ENCODE assay signal across 18 mouse cellular contexts in genomic region chr13:54987405-54987804, GRCm38 (mm10). TPM values are rescaled to one million over a fixed set of nuclear protein-coding genes. Genes with fewer than 3 reads are reported as not detected.
DNase-seq lines count a peak whose midpoint lies in the region; ATAC-seq and TF ChIP-seq lines count a peak whose summit lies in the region.
"Had no signal": no experiment of that assay in that cellular context is flagged by ENCODE, and none has a peak within 500 bp of the region (broad histone marks: within the 10 kb centered on the region; RNA-seq: fewer than 3 reads in every experiment).

No protein-coding gene starts in this region.

- peak; percentile 72 for ATAC-seq in hindbrain, embryonic 11.5 days (ENCODE audit: low FRiP score)
- ATAC-seq in hindbrain, postnatal 0 days = no peak
- ATAC-seq in midbrain, embryonic 13.5 days = peak; percentile 40
- no peak for ATAC-seq in midbrain, embryonic 11.5 days (ENCODE audit: low FRiP score)
- ATAC-seq in hindbrain, embryonic 16.5 days = peak; percentile 38
- ATAC-seq: intestine, embryonic 16.5 days had no signal

- WGBS in hindbrain, embryonic 11.5 days = 55% methylated on average over 9 of the region's 9 CpGs
- WGBS in hindbrain, postnatal 0 days = 29% methylated on average over 9 of the region's 9 CpGs
- WGBS in midbrain, embryonic 13.5 days = 50% methylated on average over 9 of the region's 9 CpGs
- WGBS in midbrain, embryonic 11.5 days = 74% methylated on average over 9 of the region's 9 CpGs
- 44% methylated on average over 9 of the region's 9 CpGs for WGBS in hindbrain, embryonic 16.5 days

- DNase-seq in hindbrain, embryonic 11.5 days (ENCODE audit: low spot score) = no peak
- no peak for DNase-seq in hindbrain, postnatal 0 days (ENCODE audit: low spot score)
- DNase-seq in midbrain, embryonic 11.5 days (ENCODE audit: low spot score, missing footprints) = no peak
- DNase-seq in embryo, embryonic 10.5 days (ENCODE audit: low spot score) = no peak
- DNase-seq in kidney, postnatal 4 days = no peak
- DNase-seq: cerebellum, adult 18-20 months; gastrocnemius, postnatal 14 days; kidney, postnatal 25 days; lung, postnatal 14 days had no signal

- no peaks in the 10 kb centered on the region for H3K9me3 ChIP-seq in hindbrain, embryonic 11.5 days (ENCODE audit: control insufficient read depth, low read length)
- H3K9me3 ChIP-seq in hindbrain, postnatal 0 days (ENCODE audit: low read length) = no peaks in the 10 kb centered on the region
- no peaks in the 10 kb centered on the region for H3K9me3 ChIP-seq in midbrain, embryonic 13.5 days
- no peaks in the 10 kb centered on the region for H3K9me3 ChIP-seq in midbrain, embryonic 11.5 days (ENCODE audit: control insufficient read depth, low read length)
- H3K9me3 ChIP-seq in hindbrain, embryonic 16.5 days (ENCODE audit: control insufficient read depth, low read length) = no peaks in the 10 kb centered on the region
- H3K9me3 ChIP-seq: embryonic facial prominence, embryonic 13.5 days; limb, embryonic 13.5 days; liver, embryonic 15.5 days; midbrain, embryonic 12.5 days had no signal

- H3K27me3 ChIP-seq in hindbrain, embryonic 11.5 days (ENCODE audit: control insufficient read depth, insufficient read depth, low read length) = peaks cover 12% of the 10 kb centered on the region
- no peaks in the 10 kb centered on the region for H3K27me3 ChIP-seq in hindbrain, postnatal 0 days (ENCODE audit: insufficient read depth, low read length)
- peaks cover 27% of the 10 kb centered on the region for H3K27me3 ChIP-seq in midbrain, embryonic 13.5 days
- H3K27me3 ChIP-seq in midbrain, embryonic 11.5 days (ENCODE audit: control insufficient read depth, insufficient read depth, low read length) = peaks cover 2% of the 10 kb centered on the region; the same call in 1 of the 2 replicates
- H3K27me3 ChIP-seq in hindbrain, embryonic 16.5 days (replicated peaks; ENCODE audit: control insufficient read depth, insufficient read depth, low read length) = no peaks in the 10 kb centered on the region
- H3K27me3 ChIP-seq: liver, embryonic 15.5 days had no signal

- no peaks in the 10 kb centered on the region for H3K36me3 ChIP-seq in hindbrain, embryonic 11.5 days (ENCODE audit: control insufficient read depth, insufficient read depth, low read length)
- peaks cover 7% of the 10 kb centered on the region; the same call in 1 of the 2 replicates for H3K36me3 ChIP-seq in hindbrain, postnatal 0 days (ENCODE audit: insufficient read depth, low read length)
- no peaks in the 10 kb centered on the region; the same call in 1 of the 2 replicates for H3K36me3 ChIP-seq in midbrain, embryonic 13.5 days
- no peaks in the 10 kb centered on the region for H3K36me3 ChIP-seq in midbrain, embryonic 11.5 days (ENCODE audit: control insufficient read depth, insufficient read depth, low read length)
- H3K36me3 ChIP-seq in hindbrain, embryonic 16.5 days (ENCODE audit: control insufficient read depth, insufficient read depth, low read length) = peaks cover 4% of the 10 kb centered on the region; the same call in 1 of the 2 replicates
- H3K36me3 ChIP-seq: embryonic facial prominence, embryonic 13.5 days; limb, embryonic 13.5 days; liver, embryonic 15.5 days; midbrain, embryonic 12.5 days had no signal

- H3K9ac ChIP-seq in hindbrain, embryonic 11.5 days (ENCODE audit: low read depth, low read length) = no peak overlapping the region
- no peak overlapping the region for H3K9ac ChIP-seq in hindbrain, postnatal 0 days (replicated peaks; ENCODE audit: low read length)
- H3K9ac ChIP-seq in midbrain, embryonic 13.5 days (replicated peaks) = 0 out of 2 replicates have a peak overlapping the region, but pooled peaks have one; percentile 0
- no peak overlapping the region; the same call in 1 of the 2 replicates for H3K9ac ChIP-seq in midbrain, embryonic 11.5 days (ENCODE audit: low read length)
- H3K9ac ChIP-seq in hindbrain, embryonic 16.5 days (ENCODE audit: low read depth, low read length) = 0 out of 2 replicates have a peak overlapping the region, but pooled peaks have one; percentile 9
- H3K9ac ChIP-seq: embryonic facial prominence, embryonic 13.5 days; limb, embryonic 13.5 days; liver, embryonic 15.5 days; midbrain, embryonic 12.5 days had no signal

- H3K4me1 ChIP-seq in hindbrain, embryonic 11.5 days (replicated peaks; ENCODE audit: control insufficient read depth, insufficient read depth, low read length) = peaks cover 12% of the 10 kb centered on the region
- peaks cover 11% of the 10 kb centered on the region; the same call in 1 of the 2 replicates for H3K4me1 ChIP-seq in hindbrain, postnatal 0 days (ENCODE audit: insufficient read depth, low read length)
- peaks cover 21% of the 10 kb centered on the region for H3K4me1 ChIP-seq in midbrain, embryonic 13.5 days (replicated peaks)
- peaks cover 4% of the 10 kb centered on the region; the same call in 1 of the 2 replicates for H3K4me1 ChIP-seq in midbrain, embryonic 11.5 days (ENCODE audit: control insufficient read depth, insufficient read depth, low read length)
- peaks cover 13% of the 10 kb centered on the region for H3K4me1 ChIP-seq in hindbrain, embryonic 16.5 days (ENCODE audit: control insufficient read depth, insufficient read depth, low read depth, low read length)
- H3K4me1 ChIP-seq: limb, embryonic 13.5 days; liver, embryonic 15.5 days had no signal

- no peak for TF ChIP-seq CTCF in hindbrain, postnatal 0 days (IDR thresholded peaks at IDR 0.05; ENCODE audit: low read depth)

- H3K27ac ChIP-seq in hindbrain, embryonic 11.5 days (ENCODE audit: low read depth, low read length) = no peak overlapping the region
- H3K27ac ChIP-seq in hindbrain, postnatal 0 days = no peak overlapping the region
- 0 out of 2 replicates have a peak overlapping the region, but pooled peaks have one; percentile 25 for H3K27ac ChIP-seq in midbrain, embryonic 13.5 days
- H3K27ac ChIP-seq in midbrain, embryonic 11.5 days (ENCODE audit: low read depth, low read length) = no peak overlapping the region
- H3K27ac ChIP-seq in hindbrain, embryonic 16.5 days (ENCODE audit: low read depth, low read length) = no peak overlapping the region
- H3K27ac ChIP-seq: embryonic facial prominence, embryonic 13.5 days; left cerebral cortex, adult 2 months; limb, embryonic 13.5 days; liver, embryonic 15.5 days; midbrain, embryonic 12.5 days had no signal

- no peak overlapping the region for H3K4me3 ChIP-seq in hindbrain, embryonic 11.5 days (ENCODE audit: low read depth, low read length)
- H3K4me3 ChIP-seq in hindbrain, postnatal 0 days (ENCODE audit: low read length) = no peak overlapping the region
- H3K4me3 ChIP-seq in midbrain, embryonic 13.5 days (replicated peaks) = no peak overlapping the region
- H3K4me3 ChIP-seq in midbrain, embryonic 11.5 days (ENCODE audit: low read depth, low read length) = no peak overlapping the region
- no peak overlapping the region for H3K4me3 ChIP-seq in hindbrain, embryonic 16.5 days (ENCODE audit: low read length)
- H3K4me3 ChIP-seq: embryonic facial prominence, embryonic 13.5 days; left cerebral cortex, adult 2 months; limb, embryonic 13.5 days; liver, embryonic 15.5 days; midbrain, embryonic 12.5 days had no signal

- H3K4me2 ChIP-seq in hindbrain, embryonic 11.5 days (replicated peaks; ENCODE audit: low read depth, low read length) = no peak overlapping the region
- H3K4me2 ChIP-seq in hindbrain, postnatal 0 days (ENCODE audit: low read depth, low read length) = no peak overlapping the region
- no peak overlapping the region for H3K4me2 ChIP-seq in midbrain, embryonic 13.5 days (replicated peaks)
- H3K4me2 ChIP-seq in midbrain, embryonic 11.5 days = no peak overlapping the region
- no peak overlapping the region for H3K4me2 ChIP-seq in hindbrain, embryonic 16.5 days (ENCODE audit: low read length)
- H3K4me2 ChIP-seq: embryonic facial prominence, embryonic 13.5 days; limb, embryonic 13.5 days; liver, embryonic 15.5 days; midbrain, embryonic 12.5 days had no signal

RNA-seq across cellular contexts. Expression of gene Hk3, which starts 33.8 kb away (rescaled TPM):
- polyA plus RNA-seq in hindbrain, embryonic 11.5 days (2014; fragmentation: Nextera tagmentation; extraction: Ambion mirVana) = 0.52 and 0.61 TPM in 2 replicates
- 1.7 and 1.9 TPM in 2 replicates for total RNA-seq in hindbrain, postnatal 0 days (2014; rRNA removed)
- 0.78 and 1.1 TPM in 2 replicates for polyA plus RNA-seq in hindbrain, postnatal 0 days (2015; fragmentation: Nextera tagmentation; extraction: Ambion mirVana)
- polyA plus RNA-seq in midbrain, embryonic 13.5 days (2015; fragmentation: Nextera tagmentation; extraction: Ambion mirVana) = 0.87 and 1.1 TPM in 2 replicates
- 0.94 and 0.95 TPM in 2 replicates for polyA plus RNA-seq in midbrain, embryonic 11.5 days (2014; fragmentation: Nextera tagmentation; extraction: Ambion mirVana)
- polyA plus RNA-seq in hindbrain, embryonic 16.5 days (2015; fragmentation: Nextera tagmentation; extraction: Ambion mirVana) = 1.1 and 1.2 TPM in 2 replicates
- polyA plus RNA-seq: C2C12 had no signal

RNA-seq across cellular contexts. Expression of gene Unc5a, which starts 38.2 kb away (rescaled TPM):
- 2.7 and 2.9 TPM in 2 replicates for polyA plus RNA-seq in hindbrain, embryonic 11.5 days (2014; fragmentation: Nextera tagmentation; extraction: Ambion mirVana)
- total RNA-seq in hindbrain, postnatal 0 days (2014; rRNA removed) = 49.9 and 53.0 TPM in 2 replicates
- polyA plus RNA-seq in hindbrain, postnatal 0 days (2015; fragmentation: Nextera tagmentation; extraction: Ambion mirVana) = 10.5 and 11.7 TPM in 2 replicates
- polyA plus RNA-seq in midbrain, embryonic 13.5 days (2015; fragmentation: Nextera tagmentation; extraction: Ambion mirVana) = 5.9 and 7.3 TPM in 2 replicates
- polyA plus RNA-seq in midbrain, embryonic 11.5 days (2014; fragmentation: Nextera tagmentation; extraction: Ambion mirVana) = 2.2 and 2.9 TPM in 2 replicates
- 12.3 and 16.2 TPM in 2 replicates for polyA plus RNA-seq in hindbrain, embryonic 16.5 days (2015; fragmentation: Nextera tagmentation; extraction: Ambion mirVana)

Comparison
In these comparisons a context has a peak if more than half of its experiments do, and no peak if none do; other contexts are left out.
1. ATAC-seq: peak in hindbrain, embryonic 11.5 days (single experiment), midbrain, embryonic 13.5 days (single experiment) and hindbrain, embryonic 16.5 days (single experiment); none in hindbrain, postnatal 0 days (single experiment) and midbrain, embryonic 11.5 days (single experiment).
2. H3K9ac ChIP-seq: peak in midbrain, embryonic 13.5 days (single experiment) and hindbrain, embryonic 16.5 days (single experiment); none in hindbrain, embryonic 11.5 days (single experiment), hindbrain, postnatal 0 days (single experiment) and midbrain, embryonic 11.5 days (single experiment).